Mouse (Mus musculus): ENCODE data around the gene Gpc5. TPM values are rescaled to one million over a fixed set of nuclear protein-coding genes. Genes with fewer than 3 reads are reported as not detected.

The Gpc5 gene
- total RNA-seq, 2 experiments from 2014 or later, result 38.3 to 42.3 TPM

DNA sequence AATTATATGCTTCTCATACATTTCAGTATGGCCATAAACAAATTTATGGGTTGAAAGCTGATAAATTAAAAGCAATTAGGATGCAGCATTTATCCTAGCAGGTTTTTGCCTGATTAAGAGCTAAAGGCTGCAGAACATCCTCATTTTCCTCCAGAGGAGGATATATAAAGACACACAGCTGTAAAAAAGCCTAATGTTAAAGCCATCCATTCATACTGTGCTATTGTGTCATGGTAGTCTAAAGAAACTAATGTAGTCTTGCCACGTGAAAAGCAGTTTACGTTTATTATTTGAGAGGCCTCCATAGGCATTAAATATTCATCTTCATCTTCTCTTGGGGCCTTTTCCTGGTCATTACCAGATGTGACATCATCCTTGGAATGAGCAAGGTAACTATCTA lies 587.9 kb downstream of the Gpc5 start:
- TF ChIP-seq CTCF (conservative IDR thresholded peaks at IDR 0.05), result no peak
- H3K27ac ChIP-seq, result no peak overlapping the region
- no peak for DNase-seq (ENCODE audit: low spot score in 2 of 2)
- H3K4me3 ChIP-seq, result no peak overlapping the region

DNA sequence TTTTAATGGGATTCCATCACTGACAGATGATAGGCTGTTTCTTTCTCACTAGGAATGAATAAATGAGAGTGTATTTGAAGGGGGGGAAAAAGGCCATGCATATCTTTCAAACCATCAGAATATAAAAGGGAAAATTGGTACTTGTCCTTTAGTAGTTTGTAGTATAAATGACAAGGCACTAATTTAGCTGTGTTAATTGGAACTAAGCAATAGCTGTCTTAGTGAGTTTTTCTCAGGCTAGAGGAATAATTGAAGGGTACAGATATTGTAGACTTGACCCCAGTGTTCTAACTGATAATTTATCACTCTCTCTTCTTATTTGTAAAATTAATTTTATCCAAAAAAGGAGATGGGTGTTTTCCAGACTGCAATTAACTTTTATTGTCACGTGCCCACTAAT lies 654.0 kb downstream of the Gpc5 start:
- TF ChIP-seq CTCF (conservative IDR thresholded peaks at IDR 0.05), result no peak
- H3K27ac ChIP-seq, result no peak overlapping the region
- H3K4me3 ChIP-seq, result no peak overlapping the region
- DNase-seq (ENCODE audit: low spot score in 2 of 2), result no peak

DNA sequence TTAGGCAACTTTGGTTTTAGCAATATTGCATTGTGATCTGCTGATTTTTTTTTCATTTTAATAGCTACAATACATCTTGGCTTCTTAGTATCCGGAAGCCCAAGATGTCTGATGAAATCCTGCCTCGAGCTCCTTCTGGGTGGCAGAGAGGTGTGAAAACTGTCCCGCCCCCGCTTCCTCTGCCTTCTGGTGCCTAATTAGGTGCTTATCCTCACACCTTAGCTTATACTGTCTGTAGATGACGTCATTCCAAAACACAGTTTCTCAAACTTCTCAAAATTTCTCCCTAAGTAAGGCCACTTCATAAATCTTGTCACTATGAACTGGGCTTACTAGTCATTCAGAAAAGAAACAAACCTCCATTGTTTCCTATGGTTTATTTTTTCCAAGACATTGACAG lies 668.2 kb downstream of the Gpc5 start:
- TF ChIP-seq CTCF (conservative IDR thresholded peaks at IDR 0.05), result no peak
- no peak for DNase-seq (ENCODE audit: low spot score in 2 of 2)

DNA sequence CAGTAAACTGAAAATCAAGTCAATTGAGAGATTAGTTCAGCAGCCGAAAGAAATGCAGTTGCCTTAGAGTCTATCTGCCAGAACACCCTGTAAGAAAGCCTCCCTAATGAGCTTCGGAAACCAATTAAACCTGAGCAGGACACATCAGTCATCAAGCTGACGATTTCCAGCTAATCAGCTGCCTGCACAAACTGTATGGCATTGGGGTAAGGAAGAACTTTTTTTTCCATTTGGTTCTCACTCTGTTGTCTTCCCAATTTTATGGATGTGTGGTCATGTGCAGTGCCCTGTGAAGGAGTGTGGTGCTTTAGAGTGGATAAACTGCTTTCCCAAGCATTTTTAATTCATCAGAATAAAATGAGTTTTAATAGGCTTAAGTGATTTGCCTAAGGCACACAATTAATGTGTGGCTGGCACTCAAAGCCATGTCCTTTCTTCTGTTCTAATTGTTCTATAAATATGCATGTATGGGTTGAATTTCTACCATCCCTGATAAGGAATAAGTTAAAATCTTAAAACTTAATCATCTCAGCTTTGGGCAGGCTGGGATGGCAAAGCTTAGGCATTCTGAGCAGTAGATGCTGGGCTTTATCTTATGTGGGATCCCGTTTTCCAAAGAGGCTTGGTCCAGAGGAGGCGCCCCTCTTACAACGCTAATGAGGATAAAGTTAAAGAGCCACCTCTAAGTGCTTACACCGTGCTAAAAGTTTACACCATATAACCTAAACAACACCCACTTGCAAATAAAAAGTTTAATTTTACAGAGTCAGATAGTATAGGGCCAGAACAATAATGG lies 687.6 kb downstream of the Gpc5 start:
- no peak overlapping the region for H3K4me3 ChIP-seq
- no peak for DNase-seq (ENCODE audit: low spot score in 2 of 2)
- H3K27ac ChIP-seq, result no peak overlapping the region
- TF ChIP-seq CTCF (conservative IDR thresholded peaks at IDR 0.05), result no peak

More for the DNA sequence above, 668.2 kb downstream of the Gpc5 start:
- no peak overlapping the region for H3K27ac ChIP-seq
- H3K4me3 ChIP-seq, result no peak overlapping the region

DNA sequence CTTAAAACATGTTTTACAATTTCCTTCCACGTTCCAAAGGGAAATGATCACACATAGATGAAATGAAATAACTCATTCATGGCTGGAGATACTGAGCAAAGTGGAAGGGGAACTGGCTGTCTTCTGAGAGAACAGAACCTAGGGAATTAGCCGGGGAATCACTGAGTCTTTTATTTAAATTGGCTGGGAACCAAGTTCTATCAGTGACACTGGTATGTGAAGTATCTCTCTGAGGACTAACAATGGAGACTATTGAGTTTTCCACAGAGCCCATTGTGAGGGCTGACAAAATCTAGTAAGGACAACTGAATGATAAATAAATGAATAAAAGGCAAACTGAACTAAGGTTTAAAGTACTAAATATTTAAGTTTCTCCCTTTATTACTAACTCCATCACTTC lies 712.7 kb downstream of the Gpc5 start:
- Histone ChIP-seq H3K27ac (no peak overlapping the region; the same call in 1 of the 2 replicates), H3K4me3 (no peak overlapping the region)
- no peak for DNase-seq (ENCODE audit: low spot score in 2 of 2)
- TF ChIP-seq CTCF (conservative IDR thresholded peaks at IDR 0.05), result no peak

DNA sequence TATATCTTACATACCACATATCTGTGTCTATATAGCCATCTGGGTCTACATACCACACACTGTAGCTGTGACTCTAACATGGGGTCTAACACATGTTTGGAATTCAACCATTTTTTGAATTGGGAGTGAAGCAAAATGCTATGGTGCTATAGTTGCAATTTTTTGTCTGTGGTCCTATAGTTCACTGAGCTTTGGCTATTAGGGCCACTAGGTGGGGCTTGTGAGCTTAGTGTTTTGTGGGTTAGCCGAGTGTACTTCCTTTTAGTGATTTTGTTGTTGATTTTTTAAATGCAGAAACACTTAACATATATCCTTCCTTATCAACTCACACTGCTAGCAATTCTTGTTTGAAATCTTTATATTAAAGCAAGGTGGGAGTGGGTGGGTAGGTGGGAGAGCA lies 727.0 kb downstream of the Gpc5 start:
- TF ChIP-seq CTCF (conservative IDR thresholded peaks at IDR 0.05), result peak; percentile 72
- Histone ChIP-seq H3K4me3 (no peak overlapping the region), H3K27ac (no peak overlapping the region)
- DNase-seq (ENCODE audit: low spot score in 2 of 2), result no peak

DNA sequence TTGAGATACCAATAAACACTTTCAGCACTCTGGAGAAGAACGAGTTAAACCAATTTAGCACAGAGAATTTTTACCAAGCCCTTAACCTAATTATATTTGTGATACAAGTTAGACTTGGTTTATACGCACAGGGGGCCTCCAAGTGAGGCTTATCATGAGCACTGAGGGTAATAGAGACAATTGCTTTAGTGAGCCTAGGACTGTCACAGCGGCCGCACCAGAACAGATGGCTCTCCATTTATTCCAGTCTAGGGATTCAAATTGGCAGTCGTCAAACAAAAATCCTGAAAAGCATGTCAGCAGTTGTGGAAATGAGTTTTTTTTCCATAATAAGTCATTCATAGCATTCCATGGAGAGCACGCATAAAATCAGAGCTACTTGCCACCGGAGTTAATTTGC lies 729.6 kb downstream of the Gpc5 start:
- TF ChIP-seq CTCF (conservative IDR thresholded peaks at IDR 0.05), result no peak
- DNase-seq (ENCODE audit: low spot score in 2 of 2), result peak in 1 of 2 experiments; percentile 33
- H3K27ac ChIP-seq, result no peak overlapping the region
- H3K4me3 ChIP-seq, result no peak overlapping the region

DNA sequence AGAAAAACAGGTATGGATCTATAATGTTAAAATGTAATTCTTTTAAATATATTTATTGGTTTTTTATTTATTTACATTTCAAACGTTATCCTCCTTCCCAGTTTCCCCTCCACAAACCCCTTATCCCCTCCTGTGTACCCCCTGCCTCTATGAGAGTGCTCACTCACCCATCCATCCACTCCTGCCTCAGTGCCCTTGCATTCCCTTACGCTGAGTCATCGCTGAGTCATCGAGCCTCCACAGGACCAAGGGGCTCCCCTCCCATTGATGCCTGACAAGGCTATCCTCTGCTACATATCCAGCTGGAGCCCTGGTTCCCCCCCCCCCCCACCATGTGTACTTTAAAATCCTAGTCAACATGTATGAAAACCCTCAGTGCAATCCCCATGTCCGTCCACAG lies 738.5 kb downstream of the Gpc5 start:
- DNase-seq (ENCODE audit: low spot score in 2 of 2), result no peak
- no peak overlapping the region for H3K27ac ChIP-seq
- TF ChIP-seq CTCF (conservative IDR thresholded peaks at IDR 0.05), result no peak
- no peak overlapping the region for H3K4me3 ChIP-seq

DNA sequence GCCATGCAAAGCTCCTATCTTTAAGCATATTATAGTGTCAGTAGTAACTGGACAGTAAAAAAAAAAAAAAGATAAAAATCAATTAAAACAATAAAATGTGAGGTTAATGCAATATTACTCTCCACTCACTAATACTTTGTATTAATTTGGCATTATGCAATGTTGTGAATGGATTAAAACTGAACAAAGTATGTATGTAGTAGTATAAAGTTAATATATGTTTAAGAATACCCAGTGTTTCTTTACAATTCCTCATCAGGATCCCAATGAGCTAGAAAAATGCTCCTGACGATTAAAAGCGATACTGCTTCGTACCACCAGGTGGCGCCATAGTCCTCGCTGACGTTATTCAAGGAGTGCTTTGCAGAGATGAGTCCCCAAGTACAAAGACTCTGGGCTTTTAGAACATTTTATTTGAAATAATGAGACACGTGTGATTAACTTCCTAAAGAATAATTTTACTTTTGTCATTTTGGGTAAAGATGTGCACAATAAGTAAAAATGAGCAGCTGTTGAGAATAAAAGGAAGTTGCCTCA lies 739.3 kb downstream of the Gpc5 start:
- DNase-seq (ENCODE audit: low spot score in 2 of 2), result peak; percentile 67 to 85
- no peak overlapping the region for H3K4me3 ChIP-seq
- no peak overlapping the region for H3K27ac ChIP-seq
- peak; percentile 99 for TF ChIP-seq CTCF (conservative IDR thresholded peaks at IDR 0.05)

DNA sequence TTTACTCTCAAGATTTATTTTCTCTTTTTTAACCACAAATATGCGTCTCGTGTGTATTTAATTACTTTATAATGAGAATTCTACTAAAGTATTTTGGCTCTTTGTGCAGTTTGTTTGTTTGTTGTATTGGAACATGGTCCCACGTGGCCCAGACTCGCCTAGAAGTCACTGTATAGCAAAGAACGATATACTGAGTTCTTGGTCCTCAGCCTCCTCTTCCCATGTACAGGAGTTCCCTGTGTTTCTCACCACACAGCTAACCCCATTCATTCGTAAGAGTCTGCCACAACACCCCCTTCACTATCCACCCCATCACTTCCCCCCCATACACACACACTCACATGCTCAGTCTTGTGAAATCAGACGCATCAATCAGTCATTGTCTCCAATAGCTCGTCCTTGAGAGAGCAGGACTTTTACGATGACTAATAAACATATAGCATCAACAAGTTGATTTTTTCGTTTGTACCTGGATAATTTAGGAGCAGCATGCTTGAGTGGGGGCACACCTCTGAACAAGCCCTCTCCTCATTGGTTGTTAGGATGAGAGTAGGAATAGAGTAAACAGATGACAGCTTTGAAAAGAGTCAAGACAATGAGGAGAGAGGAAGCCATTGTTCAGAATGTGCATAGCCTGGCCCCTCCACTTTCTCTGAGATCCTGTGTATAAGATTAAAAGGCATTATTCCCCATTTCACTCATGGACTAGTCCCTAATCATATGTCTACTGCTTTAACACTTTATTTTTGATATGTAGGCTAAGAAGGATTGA lies 740.0 kb downstream of the Gpc5 start:
- DNase-seq (ENCODE audit: low spot score in 2 of 2), result no peak
- no peak for TF ChIP-seq CTCF (conservative IDR thresholded peaks at IDR 0.05)
- Histone ChIP-seq H3K4me3 (no peak overlapping the region), H3K27ac (no peak overlapping the region)

DNA sequence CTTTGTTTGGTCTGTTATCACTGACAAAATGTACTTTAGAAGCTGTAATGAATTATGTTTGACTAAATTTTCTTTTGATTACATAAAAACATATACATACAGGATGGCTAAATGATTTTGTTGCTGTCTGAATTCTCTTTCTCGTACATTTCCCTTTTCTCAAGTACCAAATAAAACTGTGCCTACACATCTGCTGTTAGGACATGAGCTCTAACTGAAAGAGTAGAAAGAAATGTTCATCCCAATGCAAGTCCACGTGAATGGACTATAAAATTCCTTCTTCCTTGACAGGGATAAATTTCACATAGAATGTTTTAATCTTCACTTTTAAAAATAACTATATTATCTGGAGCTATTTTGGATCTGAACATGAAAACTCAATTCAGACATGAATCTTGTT lies 751.8 kb downstream of the Gpc5 start:
- DNase-seq (ENCODE audit: low spot score in 2 of 2), result no peak
- Histone ChIP-seq H3K27ac (no peak overlapping the region), H3K4me3 (no peak overlapping the region)
- TF ChIP-seq CTCF (conservative IDR thresholded peaks at IDR 0.05), result no peak

DNA sequence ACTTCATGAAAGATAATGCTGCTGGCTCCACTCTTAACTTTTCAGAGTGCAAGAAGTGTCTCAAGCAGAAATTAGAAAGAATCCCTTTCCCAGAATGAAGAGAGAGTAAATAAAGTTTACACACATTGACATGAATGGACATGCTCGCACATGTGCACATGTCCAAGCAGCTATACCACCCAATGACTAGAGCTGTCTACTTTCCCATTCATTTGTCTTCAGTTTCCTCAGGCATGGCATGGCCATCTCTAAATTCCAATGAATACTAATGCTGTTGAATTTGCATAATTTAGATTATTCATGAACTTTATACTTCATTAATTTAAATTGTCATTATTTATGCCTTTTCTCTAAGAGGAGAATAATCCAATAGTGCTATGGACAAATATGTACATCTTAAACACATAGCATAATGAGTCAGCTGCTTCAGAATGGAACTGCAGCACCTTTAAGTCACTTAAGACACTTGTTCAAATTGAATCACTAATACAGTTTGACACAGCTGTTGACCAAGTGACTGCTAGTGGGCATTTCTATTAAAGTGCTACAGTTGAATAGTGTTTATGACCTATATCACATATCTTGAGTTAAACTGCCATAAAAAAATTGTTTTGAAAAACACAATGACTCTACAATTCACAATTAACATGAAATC lies 752.9 kb downstream of the Gpc5 start:
- no peak for DNase-seq (ENCODE audit: low spot score in 2 of 2)
- no peak overlapping the region for H3K27ac ChIP-seq
- H3K4me3 ChIP-seq, result no peak overlapping the region
- no peak for TF ChIP-seq CTCF (conservative IDR thresholded peaks at IDR 0.05)

DNA sequence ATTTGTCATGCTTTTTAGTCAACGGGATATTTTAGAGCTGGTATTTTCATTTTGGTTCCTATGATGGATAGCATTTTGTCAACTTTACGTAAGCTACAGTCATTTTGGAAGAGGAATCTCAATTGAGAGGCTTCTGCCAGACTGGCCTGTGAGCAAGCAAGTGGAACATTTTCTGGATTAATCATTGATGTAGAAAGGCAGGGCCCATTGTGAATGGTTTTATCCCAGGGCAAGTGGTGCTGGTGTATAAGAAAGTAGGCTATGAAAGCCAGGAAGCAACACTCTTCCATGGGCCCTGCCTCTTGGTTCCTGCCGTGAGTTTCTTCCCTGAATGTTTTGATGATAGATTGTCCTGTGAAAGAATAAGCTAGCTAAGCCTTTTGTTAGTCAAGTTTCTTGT lies 777.1 kb downstream of the Gpc5 start:
- no peak for TF ChIP-seq CTCF (conservative IDR thresholded peaks at IDR 0.05)
- Histone ChIP-seq H3K27ac (no peak overlapping the region), H3K4me3 (no peak overlapping the region)
- no peak for DNase-seq (ENCODE audit: low spot score in 2 of 2)
